Mouse (Mus musculus): Measurements from ENCODE around the gene Tmem9. TPM values are rescaled to one million over a fixed set of nuclear protein-coding genes. Genes with fewer than 3 reads are reported as not detected.
A peak's percentile ranks its signal among the peaks of the same experiment; 100 is the strongest.

Gene Tmem9
- polyA plus RNA-seq, 1 experiment: 127 TPM

DNA sequence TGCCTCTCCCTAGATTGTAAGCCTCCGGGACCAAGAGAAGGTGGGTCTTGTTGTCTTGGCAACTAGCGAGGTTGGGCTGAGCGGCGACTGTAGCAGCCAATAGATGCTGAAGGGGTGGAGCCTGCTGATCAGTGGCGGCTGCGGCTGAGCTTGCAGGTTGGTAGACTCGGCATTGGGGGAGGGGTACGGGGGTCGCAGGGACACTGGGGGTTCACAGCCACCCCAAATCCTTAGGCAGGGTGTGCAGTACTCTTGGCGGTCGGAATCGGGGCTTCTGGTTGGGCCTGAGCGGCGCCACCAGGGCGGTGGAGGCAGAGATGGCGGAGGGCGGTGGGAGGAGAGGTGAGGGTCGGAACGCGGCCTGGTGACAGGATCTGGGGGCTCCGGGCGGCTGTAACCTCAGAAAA, 10.0 kb downstream of the Tmem9 start:
- peak overlapping the region; percentile 5 for H3ac ChIP-seq (ENCODE audit: control insufficient read depth, insufficient read length)
- H3K4me3 ChIP-seq: peak overlapping the region; percentile 80
- H3K79me2 ChIP-seq (ENCODE audit: control insufficient read depth, insufficient read depth): no peaks in the 10 kb centered on the region
- H3K36me3 ChIP-seq (ENCODE audit: control insufficient read depth, insufficient read depth): no peaks in the 10 kb centered on the region
- no peak for TF ChIP-seq CEBPB (IDR thresholded peaks at IDR 0.05; ENCODE audit: insufficient read depth, poor library complexity, severe bottlenecking)
- TF ChIP-seq POLR2AphosphoS2 (IDR thresholded peaks at IDR 0.05; ENCODE audit: insufficient read length, low read depth): peak; percentile 60
- peak; percentile 56 for TF ChIP-seq POLR2A (IDR thresholded peaks at IDR 0.05; ENCODE audit: insufficient read length, low read depth)
- no peak for TF ChIP-seq E2F4 (IDR thresholded peaks at IDR 0.05; ENCODE audit: insufficient read depth)
- peak overlapping the region; percentile 88 for H3K4me2 ChIP-seq (ENCODE audit: low read depth)
- H3K27me3 ChIP-seq (ENCODE audit: control insufficient read depth, insufficient read depth, insufficient read length): no peaks in the 10 kb centered on the region

- no peak for TF ChIP-seq TCF3 (IDR thresholded peaks at IDR 0.05; ENCODE audit: insufficient read length, low read depth)
- TF ChIP-seq E2F4 (IDR thresholded peaks at IDR 0.05; ENCODE audit: insufficient read depth): no peak
- TF ChIP-seq MAX (IDR thresholded peaks at IDR 0.05; ENCODE audit: low read depth): no peak
- no peak for TF ChIP-seq REST (IDR thresholded peaks at IDR 0.05; ENCODE audit: insufficient read depth, insufficient read length)
- no peak for TF ChIP-seq USF1 (IDR thresholded peaks at IDR 0.05; ENCODE audit: low read depth)
- TF ChIP-seq TCF12 (IDR thresholded peaks at IDR 0.05; ENCODE audit: insufficient read depth, poor library complexity, severe bottlenecking): no peak
- Histone ChIP-seq H3K36me3 (ENCODE audit: control insufficient read depth, insufficient read depth) (no peaks in the 10 kb centered on the region), H3K4me2 (ENCODE audit: low read depth) (peak overlapping the region; percentile 88), H3ac (ENCODE audit: control insufficient read depth, insufficient read length) (peak overlapping the region; percentile 5), H3K4me3 (peak overlapping the region; percentile 80), H3K79me2 (ENCODE audit: control insufficient read depth, insufficient read depth) (no peaks in the 10 kb centered on the region), H3K27me3 (ENCODE audit: control insufficient read depth, insufficient read depth, insufficient read length) (no peaks in the 10 kb centered on the region)
These were observed 10.6 kb downstream of the Tmem9 start for GRCm38 (mm10) chr1:136018390-136019189.

DNA sequence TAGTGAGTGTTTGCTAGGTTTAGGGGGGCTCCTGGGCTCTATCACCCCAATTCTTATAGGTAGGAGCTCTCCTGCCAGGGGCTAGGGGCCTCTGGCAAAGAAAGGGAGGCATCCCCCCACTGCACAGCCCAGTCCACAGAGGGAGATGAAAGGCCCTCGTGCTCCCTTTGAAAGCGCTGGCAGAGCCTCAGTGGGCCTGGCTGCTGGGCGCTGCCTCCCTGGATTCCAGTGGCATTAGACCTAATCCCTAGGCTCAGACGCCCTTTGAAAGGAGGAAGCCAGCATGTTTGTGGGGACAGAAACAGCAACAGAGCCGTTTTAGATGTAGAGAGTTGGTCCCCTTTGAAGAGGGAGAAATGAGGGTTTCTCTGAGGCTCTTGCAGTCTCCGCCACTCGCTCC, 22.3 kb downstream of the Tmem9 start:
- Histone ChIP-seq H3K36me3 (ENCODE audit: control insufficient read depth, insufficient read depth) (peaks cover 3% of the 10 kb centered on the region), H3K4me3 (no peak overlapping the region), H3K27me3 (ENCODE audit: control insufficient read depth, insufficient read depth, insufficient read length) (no peaks in the 10 kb centered on the region), H3K4me2 (ENCODE audit: low read depth) (no peak overlapping the region), H3ac (ENCODE audit: control insufficient read depth, insufficient read length) (no peak overlapping the region), H3K79me2 (ENCODE audit: control insufficient read depth, insufficient read depth) (no peaks in the 10 kb centered on the region)
- TF ChIP-seq REST (IDR thresholded peaks at IDR 0.05; ENCODE audit: insufficient read depth, insufficient read length) (no peak), MAX (IDR thresholded peaks at IDR 0.05; ENCODE audit: low read depth) (no peak), E2F4 (IDR thresholded peaks at IDR 0.05; ENCODE audit: insufficient read depth) (no peak), TCF12 (IDR thresholded peaks at IDR 0.05; ENCODE audit: insufficient read depth, poor library complexity, severe bottlenecking) (no peak), SRF (IDR thresholded peaks at IDR 0.05; ENCODE audit: control insufficient read depth, insufficient read length, low read depth) (no peak), CEBPB (IDR thresholded peaks at IDR 0.05; ENCODE audit: insufficient read depth, poor library complexity, severe bottlenecking) (no peak), MYOD1 (IDR thresholded peaks at IDR 0.05; ENCODE audit: control insufficient read depth in 1 of 3, insufficient read length in 2 of 3, low read depth in 2 of 3) (no peak)

DNA sequence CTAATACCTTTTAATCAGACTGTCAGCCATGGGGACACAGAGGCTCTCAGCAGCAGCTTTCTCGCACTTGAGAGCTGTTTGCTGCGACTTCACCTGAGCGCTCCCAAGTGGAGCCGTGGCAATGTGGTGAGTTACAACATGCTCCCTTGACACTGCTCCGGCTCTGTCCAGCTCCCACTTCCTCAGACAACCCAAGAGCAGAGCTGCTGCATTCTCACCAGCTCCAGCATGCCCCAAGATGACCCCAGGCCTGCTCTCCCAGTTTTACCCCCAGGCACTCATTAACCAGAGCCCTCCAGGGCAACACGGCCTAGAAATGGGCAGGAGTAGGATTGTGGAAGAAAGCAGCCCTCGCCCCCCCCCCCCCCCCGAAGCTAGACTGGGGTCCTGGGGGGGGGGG, 23.7 kb downstream of the Tmem9 start:
- TF ChIP-seq TCF12 (IDR thresholded peaks at IDR 0.05; ENCODE audit: insufficient read depth, poor library complexity, severe bottlenecking) (no peak), E2F4 (IDR thresholded peaks at IDR 0.05; ENCODE audit: insufficient read depth) (no peak), POLR2AphosphoS2 (IDR thresholded peaks at IDR 0.05; ENCODE audit: insufficient read length, low read depth) (no peak), MAX (IDR thresholded peaks at IDR 0.05; ENCODE audit: low read depth) (no peak), MYOD1 (IDR thresholded peaks at IDR 0.05; ENCODE audit: control insufficient read depth in 1 of 3, insufficient read length in 2 of 3, low read depth in 2 of 3) (no peak), MYOG (IDR thresholded peaks at IDR 0.05; ENCODE audit: control insufficient read depth in 1 of 3, insufficient read depth in 1 of 3, insufficient read length in 2 of 3, low read depth in 2 of 3) (no peak), CEBPB (IDR thresholded peaks at IDR 0.05; ENCODE audit: insufficient read depth, poor library complexity, severe bottlenecking) (no peak), USF1 (IDR thresholded peaks at IDR 0.05; ENCODE audit: low read depth) (no peak), SRF (IDR thresholded peaks at IDR 0.05; ENCODE audit: control insufficient read depth, insufficient read length, low read depth) (no peak)
- Histone ChIP-seq H3K4me2 (ENCODE audit: low read depth) (no peak overlapping the region), H3K4me3 (no peak overlapping the region), H3ac (ENCODE audit: control insufficient read depth, insufficient read length) (no peak overlapping the region), H3K79me2 (ENCODE audit: control insufficient read depth, insufficient read depth) (no peaks in the 10 kb centered on the region), H3K36me3 (ENCODE audit: control insufficient read depth, insufficient read depth) (peaks cover 3% of the 10 kb centered on the region), H3K27me3 (ENCODE audit: control insufficient read depth, insufficient read depth, insufficient read length) (no peaks in the 10 kb centered on the region)

- Histone ChIP-seq H3K27me3 (ENCODE audit: control insufficient read depth, insufficient read depth, insufficient read length) (no peaks in the 10 kb centered on the region), H3K36me3 (ENCODE audit: control insufficient read depth, insufficient read depth) (peaks cover 3% of the 10 kb centered on the region), H3ac (ENCODE audit: control insufficient read depth, insufficient read length) (no peak overlapping the region), H3K4me3 (no peak overlapping the region), H3K4me2 (ENCODE audit: low read depth) (no peak overlapping the region), H3K79me2 (ENCODE audit: control insufficient read depth, insufficient read depth) (no peaks in the 10 kb centered on the region)
- TF ChIP-seq TCF12 (IDR thresholded peaks at IDR 0.05; ENCODE audit: insufficient read depth, poor library complexity, severe bottlenecking) (no peak), SRF (IDR thresholded peaks at IDR 0.05; ENCODE audit: control insufficient read depth, insufficient read length, low read depth) (no peak), MYOG (IDR thresholded peaks at IDR 0.05; ENCODE audit: control insufficient read depth in 1 of 3, insufficient read depth in 1 of 3, insufficient read length in 2 of 3, low read depth in 2 of 3) (no peak), TCF3 (IDR thresholded peaks at IDR 0.05; ENCODE audit: insufficient read length, low read depth) (no peak), REST (IDR thresholded peaks at IDR 0.05; ENCODE audit: insufficient read depth, insufficient read length) (no peak), POLR2AphosphoS2 (IDR thresholded peaks at IDR 0.05; ENCODE audit: insufficient read length, low read depth) (no peak), CEBPB (IDR thresholded peaks at IDR 0.05; ENCODE audit: insufficient read depth, poor library complexity, severe bottlenecking) (no peak), USF1 (IDR thresholded peaks at IDR 0.05; ENCODE audit: low read depth) (no peak), POLR2A (IDR thresholded peaks at IDR 0.05; ENCODE audit: insufficient read length, low read depth) (no peak), MAX (IDR thresholded peaks at IDR 0.05; ENCODE audit: low read depth) (no peak), E2F4 (IDR thresholded peaks at IDR 0.05; ENCODE audit: insufficient read depth) (no peak), MYOD1 (IDR thresholded peaks at IDR 0.05; ENCODE audit: control insufficient read depth in 1 of 3, insufficient read length in 2 of 3, low read depth in 2 of 3) (no peak)
These were observed 25.0 kb downstream of the Tmem9 start for GRCm38 (mm10) chr1:136032961-136033360.

All from myocyte (in vitro differentiated cells).